Mouse (Mus musculus) thymus, postnatal 36 days (tissue): Measurements from ENCODE around the gene Inka2.
A peak's percentile ranks its signal among the peaks of the same experiment; 100 is the strongest.

Experiments used
- DNase-seq, 2 experiments: peaks; one replicate each; pipeline ENCODE4 v3.0.0; 2022; ENCODE audit warnings: mixed read lengths in 2 of 2

Inka2 gene

GRCm38 (mm10) chr3:105704031-105705008 is at the start of gene Inka2:
Inka2 (plus strand) TSS chr3:105704599.
- DNase-seq = peak; percentile 80 to 87

GRCm38 (mm10) chr3:105655031-105655585 is 49.3 kb upstream of the Inka2 start:
- DNase-seq = no peak

GRCm38 (mm10) chr3:105660530-105660929 is 43.9 kb upstream of the Inka2 start:
- no peak for DNase-seq

- DNase-seq = peak in 1 of 2 experiments; percentile 21
Measured at GRCm38 (mm10) chr3:105663043-105663442, 41.4 kb upstream of the Inka2 start.

GRCm38 (mm10) chr3:105665105-105665765 is 39.2 kb upstream of the Inka2 start:
- no peak for DNase-seq

- DNase-seq = no peak
Measured at GRCm38 (mm10) chr3:105666996-105667523, 37.3 kb upstream of the Inka2 start.

GRCm38 (mm10) chr3:105668161-105668560 is 36.2 kb upstream of the Inka2 start:
- DNase-seq = no peak

- DNase-seq = no peak
Measured at GRCm38 (mm10) chr3:105669776-105670175, 34.6 kb upstream of the Inka2 start.

GRCm38 (mm10) chr3:105670801-105671200 is 33.6 kb upstream of the Inka2 start:
- DNase-seq = no peak

GRCm38 (mm10) chr3:105674595-105675218 is 29.7 kb upstream of the Inka2 start:
- DNase-seq = peak; percentile 23 to 41

GRCm38 (mm10) chr3:105675932-105676331 is 28.5 kb upstream of the Inka2 start:
- no peak for DNase-seq

- DNase-seq = no peak
Measured at GRCm38 (mm10) chr3:105680346-105680745, 24.1 kb upstream of the Inka2 start.

- no peak for DNase-seq
Measured at GRCm38 (mm10) chr3:105686394-105687323, 17.7 kb upstream of the Inka2 start.

- peak; percentile 91 to 95 for DNase-seq
Measured at GRCm38 (mm10) chr3:105687324-105688060, 16.9 kb upstream of the Inka2 start, which contains the start of gene Ddx20. Ddx20 (minus strand) TSS chr3:105687574.

GRCm38 (mm10) chr3:105688536-105688935 is 15.9 kb upstream of the Inka2 start:
- no peak for DNase-seq

- DNase-seq = no peak
Measured at GRCm38 (mm10) chr3:105693327-105694080, 10.9 kb upstream of the Inka2 start.

GRCm38 (mm10) chr3:105695476-105696386 is 8.7 kb upstream of the Inka2 start:
- DNase-seq = no peak

GRCm38 (mm10) chr3:105696387-105697147 is 7.8 kb upstream of the Inka2 start:
- DNase-seq = no peak
